In the genomic region with DNA sequence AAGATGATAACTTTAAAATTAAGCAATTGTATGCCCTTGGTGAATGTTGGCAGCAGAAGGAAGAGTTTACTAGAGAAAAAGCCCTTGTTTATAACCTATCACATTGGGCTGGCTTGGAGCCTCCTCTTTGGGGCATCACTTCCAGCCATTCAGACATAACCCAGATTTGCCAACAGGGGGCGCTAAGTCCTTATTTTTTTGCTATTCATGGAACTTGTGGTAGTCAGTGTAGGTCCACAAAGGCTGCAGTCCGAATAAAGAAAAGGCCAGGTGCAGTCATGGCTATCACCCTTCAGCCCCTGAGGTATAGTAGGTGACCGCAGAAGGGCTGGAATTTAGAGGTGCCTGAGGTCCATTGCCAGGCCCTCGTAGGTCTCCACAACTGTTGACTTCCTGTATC, we compare ENCODE assay signal across 9 mouse cellular contexts. TPM values are rescaled to one million over a fixed set of nuclear protein-coding genes. Genes with fewer than 3 reads are reported as not detected.
DNase-seq lines count a peak whose midpoint lies in the region; ATAC-seq lines count a peak whose summit lies in the region.
"Had no signal": no experiment of that assay in that cellular context is flagged by ENCODE, and none has a peak within 500 bp of the region (broad histone marks: within the 10 kb centered on the region; RNA-seq: fewer than 3 reads in every experiment).

No protein-coding gene starts in this region.

- H3K4me3 ChIP-seq in forebrain, embryonic 13.5 days: no peak overlapping the region

- ATAC-seq in forebrain, embryonic 13.5 days: peak; percentile 75
- no peak for ATAC-seq in erythroid progenitor cell, adult 5-6 weeks (replicated peaks; ENCODE audit: low FRiP score, poor library complexity, severe bottlenecking)

- no peaks in the 10 kb centered on the region for H3K36me3 ChIP-seq in forebrain, embryonic 13.5 days (ENCODE audit: poor library complexity, severe bottlenecking)

- H3K27me3 ChIP-seq in forebrain, embryonic 13.5 days: 0 out of 2 replicates have a peak, but pooled peaks cover 4% of the 10 kb centered on the region

- no peak overlapping the region for H3K27ac ChIP-seq in forebrain, embryonic 13.5 days
- H3K27ac ChIP-seq: macrophage had no signal

- H3K9me3 ChIP-seq in forebrain, embryonic 13.5 days (replicated peaks): no peaks in the 10 kb centered on the region

- WGBS in forebrain, embryonic 13.5 days: 40% methylated on average over 4 of the region's 4 CpGs

- peaks cover 33% of the 10 kb centered on the region for H3K4me1 ChIP-seq in forebrain, embryonic 13.5 days

- H3K9ac ChIP-seq in forebrain, embryonic 13.5 days: no peak overlapping the region

- peak; percentile 53 for DNase-seq in Muller cell, postnatal 12 days (ENCODE audit: inconsistent ontology term)
- peak; percentile 30 for DNase-seq in c-Kit-positive CD71-positive TER-119-negative erythroid progenitor cells, embryonic 14.5 days (ENCODE audit: low read depth)
- DNase-seq in heart, postnatal 4 days: peak; percentile 84
- peak; percentile 75 for DNase-seq in layer of hippocampus, adult 9-10 months (ENCODE audit: low spot score)
- DNase-seq in lung, postnatal 10 days: peak; percentile 89
- peak; percentile 82 to 86 for DNase-seq in right cerebral cortex, adult 2 months (ENCODE audit: low spot score in 2 of 2)

- H3K4me2 ChIP-seq in forebrain, embryonic 13.5 days: no peak overlapping the region

RNA-seq across cellular contexts. Expression of a gene that starts 1.9 kb away (rescaled TPM):
- polyA plus RNA-seq in forebrain, embryonic 13.5 days (2015; fragmentation: Nextera tagmentation; extraction: Ambion mirVana): 0.28 and 0.98 TPM in 2 replicates
- total RNA-seq in heart, postnatal 4 days (2021): not detected
- not detected in 2 replicates for total RNA-seq in erythroid progenitor cell, adult 5-6 weeks (2015; ENCODE audit: low replicate concordance)
- total RNA-seq in erythroid progenitor cell, adult 5-6 weeks (2017; ENCODE audit: low replicate concordance): not detected in 2 replicates
- polyA plus RNA-seq: macrophage had no signal

RNA-seq across cellular contexts. Expression of a gene that starts 21.1 kb away (rescaled TPM):
- 8.1 and 10.1 TPM in 2 replicates for polyA plus RNA-seq in forebrain, embryonic 13.5 days (2015; fragmentation: Nextera tagmentation; extraction: Ambion mirVana)
- 10 to 100 TPM; 10.2 to 10.6 TPM for total RNA-seq in heart, postnatal 4 days (2021)
- 4.3 and 12.2 TPM in 2 replicates for total RNA-seq in erythroid progenitor cell, adult 5-6 weeks (2015; ENCODE audit: low replicate concordance)
- not detected in 2 replicates for total RNA-seq in erythroid progenitor cell, adult 5-6 weeks (2017; ENCODE audit: low replicate concordance)

RNA-seq across cellular contexts. Expression of a gene that starts 48.5 kb away (rescaled TPM):
- 50.6 and 57.6 TPM in 2 replicates for polyA plus RNA-seq in forebrain, embryonic 13.5 days (2015; fragmentation: Nextera tagmentation; extraction: Ambion mirVana)
- total RNA-seq in heart, postnatal 4 days (2021): 10 to 100 TPM; 60.2 to 61.4 TPM
- 10.1 and 16.6 TPM in 2 replicates for total RNA-seq in erythroid progenitor cell, adult 5-6 weeks (2015; ENCODE audit: low replicate concordance)
- total RNA-seq in erythroid progenitor cell, adult 5-6 weeks (2017; ENCODE audit: low replicate concordance): 5.4 and 7.0 TPM in 2 replicates

Comparison
In these comparisons a context has a peak if more than half of its experiments do, and no peak if none do; other contexts are left out.
1. DNase-seq: peak in every context shown above with its lines; median percentile 89 in lung, postnatal 10 days; 84 in heart, postnatal 4 days; 84 in right cerebral cortex, adult 2 months; 75 in layer of hippocampus, adult 9-10 months; 53 in Muller cell, postnatal 12 days; 30 in c-Kit-positive CD71-positive TER-119-negative erythroid progenitor cells, embryonic 14.5 days.